Mouse (Mus musculus): Measurements from ENCODE around the gene Syngr3.

DNA sequence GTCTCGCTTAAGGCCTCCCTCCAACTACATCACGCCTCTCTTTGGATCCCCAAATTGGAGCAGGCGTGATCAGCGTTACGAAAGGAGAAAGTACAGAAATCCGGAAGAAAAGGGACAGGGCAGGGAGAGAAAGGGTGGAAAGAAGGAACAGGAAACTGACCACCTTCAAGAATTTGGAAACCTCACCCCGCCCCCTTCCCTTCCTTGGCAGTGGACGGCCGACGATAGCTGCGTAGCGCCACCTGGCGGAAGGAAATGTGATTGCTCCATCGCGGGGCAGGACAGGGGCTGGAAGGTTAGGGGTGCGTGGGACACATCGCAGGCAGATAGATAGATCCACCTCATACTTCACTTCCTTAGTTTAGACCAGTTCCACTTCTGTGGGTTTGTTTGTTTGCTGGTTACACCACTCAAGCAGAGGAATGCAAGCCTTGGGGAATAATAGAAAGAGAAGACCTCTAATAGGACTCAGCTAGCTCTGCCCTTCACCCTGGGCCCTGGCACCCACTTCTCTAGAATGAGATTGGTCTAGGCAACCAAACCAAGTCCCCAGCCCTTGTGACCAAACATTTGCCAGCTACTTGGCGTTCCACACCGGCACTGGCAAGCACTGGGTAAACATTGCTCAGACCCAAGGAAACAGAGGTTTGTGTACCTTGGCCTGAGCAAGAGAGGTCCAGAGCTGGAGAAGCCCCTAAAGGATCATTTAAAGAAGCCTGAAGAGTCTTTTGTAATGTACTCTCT, 35.6 kb downstream of the Syngr3 start:
- peak; percentile 99 for TF ChIP-seq CTCF (IDR thresholded peaks at IDR 0.05; ENCODE audit: control insufficient read depth, insufficient read depth, insufficient replicate concordance, low read depth, low read length)
- TF ChIP-seq POLR2A (IDR thresholded peaks at IDR 0.05; ENCODE audit: control insufficient read depth, low read depth, low read length) = no peak

All from testis, adult 2 months (tissue).